Mouse (Mus musculus) liver, embryonic 14.5 days (tissue): ENCODE results near the gene 2410002F23Rik.

ENCODE experiments used
- CTCF ChIP-seq: IDR thresholded peaks from 2 replicates; pipeline ENCODE4 v1.5.1; 2016; ENCODE audit warnings: antibody characterized with exemption, low read depth, control low read depth
- EP300 ChIP-seq: IDR thresholded peaks from 2 replicates; pipeline ENCODE4 v1.6.1; 2016; ENCODE audit warnings: antibody characterized with exemption, low read depth

GRCm38 (mm10) chr7:44280959-44281358 is 34.4 kb downstream of the 2410002F23Rik start:
- TF ChIP-seq CTCF (no peak), EP300 (no peak)
